Mouse (Mus musculus): ENCODE data around the gene Nrp2.

Gene Nrp2

DNA sequence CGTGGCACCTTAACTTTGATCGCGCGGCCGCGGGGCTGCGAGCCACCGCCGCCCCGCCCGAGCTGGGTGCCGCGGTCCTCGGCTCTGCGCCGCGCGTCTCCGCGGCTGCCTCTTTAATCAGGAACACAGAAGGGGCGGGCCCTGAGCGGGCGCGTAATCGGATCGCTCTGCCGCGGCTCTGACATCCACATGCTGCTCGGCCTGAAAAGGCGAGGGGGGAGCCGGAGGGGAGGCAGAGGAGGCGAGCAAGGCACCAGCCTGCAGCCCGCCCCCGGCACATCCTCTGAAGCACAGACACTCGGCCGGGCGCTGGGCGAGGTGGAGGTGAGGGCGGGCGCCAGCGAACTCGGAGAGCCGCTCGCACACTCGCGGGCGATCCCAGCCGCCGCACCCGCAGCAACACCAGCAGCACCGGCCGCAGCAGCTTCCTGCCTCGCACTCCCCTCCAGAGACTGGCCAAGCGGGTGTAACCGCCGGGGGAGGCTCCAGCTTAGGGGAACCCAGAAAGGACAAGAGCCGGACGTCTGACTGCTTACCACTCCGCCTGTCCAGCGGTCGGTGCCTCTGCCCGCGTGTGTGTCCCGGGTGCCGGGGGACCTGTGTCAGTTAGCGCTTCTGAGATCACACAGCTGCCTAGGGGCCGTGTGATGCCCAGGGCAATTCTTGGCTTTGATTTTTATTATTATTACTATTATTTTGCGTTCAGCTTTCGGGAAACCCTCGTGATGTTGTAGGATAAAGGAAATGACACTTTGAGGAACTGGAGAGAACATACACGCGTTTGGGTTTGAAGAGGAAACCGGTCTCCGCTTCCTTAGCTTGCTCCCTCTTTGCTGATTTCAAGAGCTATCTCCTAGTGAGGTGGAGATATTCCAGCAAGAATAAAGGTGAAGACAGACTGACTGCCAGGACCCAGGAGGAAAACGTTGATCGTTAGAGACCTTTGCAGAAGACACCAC lies at the start of gene Nrp2:
Gene Nrp2 (plus strand): TSS at position 128 of the 959 bp plus-strand sequence.
- DNase-seq (ENCODE audit: low spot score in 2 of 2) = peak; percentile 27 to 50

DNA sequence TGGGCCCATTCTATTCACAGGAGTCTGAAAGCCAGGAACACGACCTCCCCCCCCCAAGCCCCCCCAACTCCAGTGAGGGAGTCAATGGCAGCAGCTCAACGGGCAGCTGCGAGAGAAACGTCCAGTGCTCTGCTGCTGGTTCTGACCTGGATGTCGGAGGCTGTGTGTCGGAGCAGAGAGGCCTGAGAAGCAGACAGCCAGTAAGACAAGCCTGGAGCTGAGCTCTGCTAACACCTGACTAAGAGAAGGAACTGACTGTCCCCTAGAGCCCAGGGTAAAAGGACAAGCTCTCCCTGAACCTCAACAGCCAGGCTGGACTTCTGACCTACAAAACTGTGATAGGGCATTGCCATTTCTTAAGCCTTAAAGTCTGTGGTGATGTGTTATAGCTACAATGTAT lies 48.6 kb upstream of the Nrp2 start:
- no peak for DNase-seq (ENCODE audit: low spot score in 2 of 2)

DNA sequence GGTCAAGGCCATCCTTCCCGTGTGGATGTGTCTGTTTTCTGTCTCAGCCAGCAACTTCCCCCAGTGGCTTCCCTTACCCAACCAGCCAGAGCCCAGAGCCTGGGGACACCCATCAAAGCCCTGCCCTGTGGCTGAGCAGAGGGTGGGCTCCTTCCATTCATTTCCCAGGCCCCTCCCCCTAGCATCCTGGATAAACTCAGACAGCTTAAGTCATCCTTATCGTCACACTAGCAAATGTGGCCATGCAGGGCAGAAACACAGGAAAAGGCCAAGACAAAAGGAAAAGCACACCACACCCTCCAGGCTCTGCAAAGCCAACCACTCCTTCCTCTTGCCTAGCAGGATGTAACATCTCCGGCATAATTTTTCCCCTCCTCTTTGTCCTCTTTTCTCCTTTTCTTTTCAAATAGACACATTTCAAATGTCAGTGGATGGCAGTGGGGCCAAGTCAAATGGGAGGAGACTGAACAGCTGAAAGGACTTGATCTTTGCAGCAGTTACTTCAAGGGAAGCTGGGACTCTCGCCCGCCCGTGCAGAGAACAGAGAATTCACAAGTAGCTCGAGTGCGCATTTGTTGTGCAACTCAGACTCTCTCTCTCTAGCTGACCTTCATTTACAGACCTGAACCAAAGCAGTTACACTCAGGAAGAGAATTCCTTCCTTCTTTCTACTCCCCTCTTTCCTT lies 38.0 kb upstream of the Nrp2 start:
- DNase-seq (ENCODE audit: low spot score in 2 of 2) = no peak

DNA sequence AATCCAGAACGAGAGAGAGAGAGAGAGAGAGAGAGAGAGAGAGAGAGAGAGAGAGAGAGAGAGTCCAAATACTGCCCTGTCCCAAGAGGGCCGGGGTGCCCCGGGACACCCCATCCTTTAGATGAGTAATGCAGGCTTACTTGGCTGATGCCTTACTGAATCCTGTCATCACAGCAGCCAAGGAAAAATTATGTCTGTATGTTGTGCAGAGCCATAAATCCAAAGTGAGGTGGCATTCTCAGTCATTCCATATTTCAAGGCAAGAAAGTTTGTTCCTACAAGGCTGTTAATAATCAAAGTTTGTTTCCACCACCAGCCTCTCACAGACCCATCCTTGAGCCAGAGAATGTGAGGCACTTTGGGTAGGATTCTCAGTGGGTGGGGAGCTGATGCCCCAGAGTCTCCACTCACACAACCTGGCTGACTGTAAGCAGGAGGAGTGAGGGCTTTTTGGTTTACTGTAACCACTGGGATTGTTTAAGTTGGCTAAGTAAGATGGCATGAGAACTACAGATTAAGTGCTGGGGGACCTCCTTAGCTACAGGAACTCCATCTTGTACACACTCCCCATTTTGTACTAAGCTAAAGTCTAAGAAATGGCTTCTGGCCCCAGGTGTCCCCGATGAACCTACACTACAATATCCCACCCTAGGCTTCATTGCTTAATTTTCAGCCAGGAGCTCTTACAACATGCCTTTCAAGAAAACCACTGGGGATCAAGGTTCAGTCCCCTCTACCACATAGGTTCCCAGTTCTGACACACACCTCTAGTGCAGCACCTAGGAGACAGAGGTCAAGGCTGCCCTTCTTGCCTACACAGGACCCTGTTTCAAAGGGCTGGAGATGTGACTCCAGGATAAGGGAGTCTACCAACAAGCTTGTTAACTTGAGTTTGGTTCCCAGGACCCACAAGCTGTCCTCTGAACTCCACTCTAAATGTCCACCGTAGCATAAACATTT lies 37.0 kb upstream of the Nrp2 start:
- no peak for DNase-seq (ENCODE audit: low spot score in 2 of 2)

DNA sequence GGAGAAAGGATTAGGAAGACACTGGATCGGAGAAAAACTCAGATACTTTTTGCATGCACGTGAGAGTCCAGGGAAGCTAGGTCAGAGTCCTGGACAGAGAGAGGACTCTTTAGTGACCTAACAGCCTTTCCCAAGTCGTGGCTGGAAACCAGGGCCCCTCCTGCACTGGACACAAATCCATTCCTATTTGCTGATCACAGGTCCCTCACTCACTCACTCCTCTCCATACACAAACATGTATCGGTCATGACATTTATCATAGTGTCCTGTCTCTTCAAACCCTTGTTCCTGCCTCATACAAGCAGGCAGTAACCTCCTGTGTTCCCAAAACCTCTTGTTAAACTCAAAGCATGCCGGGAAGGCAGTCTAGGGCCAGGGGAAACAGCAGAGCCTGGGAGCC lies 36.3 kb upstream of the Nrp2 start:
- no peak for DNase-seq (ENCODE audit: low spot score in 2 of 2)

DNA sequence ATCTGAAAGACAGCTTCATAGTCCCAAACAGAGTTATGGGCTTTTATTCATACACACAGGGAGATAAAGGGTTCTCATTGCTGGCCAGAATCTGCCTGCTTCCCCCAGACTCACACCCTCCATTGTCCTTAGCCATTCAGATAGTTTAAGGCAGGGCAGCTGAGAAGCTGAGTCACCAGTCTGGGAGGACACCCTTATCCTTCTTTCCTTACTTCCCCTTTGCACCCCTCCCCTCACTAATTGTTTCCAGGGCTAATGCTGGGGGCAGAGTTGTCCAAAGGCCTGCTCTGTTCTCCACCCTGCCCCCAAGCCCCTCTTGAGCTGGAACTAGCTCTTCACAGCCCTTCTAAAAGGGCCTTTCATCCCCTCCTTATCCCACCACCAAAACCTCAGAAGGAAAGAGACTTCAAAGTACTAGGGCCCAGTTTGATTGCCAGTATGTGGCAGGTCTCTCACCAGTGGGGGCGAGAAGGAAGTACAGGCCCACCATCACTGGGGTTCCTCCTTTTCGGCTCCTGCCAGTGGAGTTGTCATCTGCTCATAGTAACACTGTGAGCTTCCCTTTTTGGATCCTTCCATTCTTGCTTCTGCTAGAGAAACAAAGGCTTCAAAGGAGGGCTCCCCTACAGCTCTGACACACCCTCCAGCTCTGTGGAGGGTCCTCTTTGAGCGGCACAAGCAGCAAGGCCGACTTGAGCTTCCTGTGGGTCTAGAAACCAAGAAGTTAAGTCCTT lies 24.3 kb upstream of the Nrp2 start:
- DNase-seq (ENCODE audit: low spot score in 2 of 2) = no peak

DNA sequence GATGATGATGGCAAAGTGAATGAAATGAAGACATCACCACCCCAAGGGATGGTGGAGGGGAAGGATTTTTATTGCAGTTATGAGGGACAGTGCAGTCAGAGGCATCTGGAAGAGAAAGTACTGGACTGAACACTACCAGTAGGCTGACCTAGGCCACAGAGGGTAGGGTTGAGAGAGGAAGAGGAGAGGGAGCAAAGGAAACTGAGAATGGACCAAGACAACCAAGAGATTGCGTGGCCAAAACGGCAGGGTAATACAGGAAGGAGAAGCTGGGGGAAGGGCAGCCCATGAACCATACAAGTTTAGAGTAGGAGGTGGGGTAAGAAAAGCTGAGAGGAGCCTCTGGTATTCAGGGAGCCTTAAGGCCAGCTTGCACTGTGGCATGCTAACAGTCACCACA lies 23.6 kb upstream of the Nrp2 start:
- no peak for DNase-seq (ENCODE audit: low spot score in 2 of 2)

DNA sequence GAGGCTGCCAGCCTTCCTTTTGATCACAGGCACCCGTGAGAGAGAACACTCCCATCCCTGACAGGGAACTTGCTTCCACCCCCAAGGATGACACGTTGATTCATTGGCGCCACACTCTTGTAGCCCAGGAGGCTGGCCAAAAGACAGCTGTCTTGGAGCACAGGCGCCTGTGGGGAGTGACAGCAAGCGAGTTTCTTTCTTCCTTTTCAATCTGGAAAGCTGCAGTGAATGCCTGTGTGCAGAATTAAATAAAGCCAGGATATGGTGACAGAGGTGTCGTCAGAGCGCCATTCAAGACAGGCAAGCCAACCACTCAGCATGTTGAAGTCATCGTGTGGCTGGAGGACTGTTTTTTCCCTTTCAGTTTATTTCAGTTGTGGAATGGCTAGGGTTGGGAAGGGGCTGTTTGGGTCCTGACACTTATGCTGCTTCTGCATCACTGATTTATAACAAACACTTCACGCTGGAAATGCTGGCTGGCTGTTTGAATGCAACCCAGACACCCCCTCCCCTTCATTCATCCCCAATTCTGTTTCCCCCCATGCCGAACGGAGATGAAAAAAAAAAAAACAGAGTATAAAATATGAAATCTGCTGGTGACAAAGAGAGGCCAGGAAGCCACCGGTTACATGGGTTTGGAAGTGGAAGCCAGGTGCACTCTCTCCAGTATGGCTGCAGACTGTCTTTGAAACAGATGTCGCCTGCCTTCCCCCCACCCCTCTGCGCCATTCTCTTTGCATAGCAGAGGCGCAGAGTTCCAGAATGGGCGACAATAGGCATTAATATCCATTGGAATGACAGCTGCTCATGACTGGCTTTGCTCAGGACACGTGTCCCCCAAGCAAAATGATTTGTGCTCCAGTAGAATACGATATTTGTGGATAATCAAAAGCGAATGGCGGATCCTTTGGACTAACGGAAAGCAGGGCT lies 20.4 kb upstream of the Nrp2 start:
- no peak for DNase-seq (ENCODE audit: low spot score in 2 of 2)

DNA sequence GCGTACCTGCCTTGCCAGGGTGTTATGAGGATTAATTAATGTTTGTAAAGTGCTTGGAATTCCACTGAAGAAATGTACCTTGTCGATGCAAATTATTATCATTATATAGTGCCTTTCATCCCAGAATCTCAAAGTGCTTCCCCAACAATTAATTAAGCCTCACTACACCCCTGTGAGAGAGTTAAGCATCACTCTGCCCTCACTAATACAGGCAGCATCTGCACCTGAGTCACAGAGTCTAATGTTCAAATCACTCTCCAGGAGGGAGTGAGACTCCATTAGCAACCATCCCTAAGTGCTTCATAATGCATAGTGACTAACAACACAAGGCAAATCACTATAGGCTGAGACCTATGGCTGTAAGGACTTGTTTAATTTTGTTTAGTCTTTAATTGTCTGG lies 19.6 kb upstream of the Nrp2 start:
- DNase-seq (ENCODE audit: low spot score in 2 of 2) = no peak

DNA sequence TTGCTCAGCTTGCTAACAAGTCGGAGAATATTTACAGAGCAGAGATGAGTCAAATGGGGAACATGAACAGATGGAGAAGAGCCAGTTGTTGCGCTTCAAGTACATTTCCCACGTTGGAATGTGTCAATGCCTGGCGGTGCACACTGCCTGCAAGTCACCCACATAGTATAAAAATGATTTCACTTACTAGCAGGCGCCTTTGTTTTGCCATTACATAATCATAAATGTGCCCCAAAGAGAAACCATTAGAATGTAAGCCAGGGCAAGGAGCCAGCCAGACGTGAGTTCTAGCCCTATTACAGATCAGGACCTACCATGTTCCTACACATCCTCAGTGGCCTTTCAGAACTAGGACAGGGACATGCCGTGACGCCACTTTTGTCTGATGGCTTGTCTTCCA lies 15.6 kb upstream of the Nrp2 start:
- DNase-seq (ENCODE audit: low spot score in 2 of 2) = no peak

DNA sequence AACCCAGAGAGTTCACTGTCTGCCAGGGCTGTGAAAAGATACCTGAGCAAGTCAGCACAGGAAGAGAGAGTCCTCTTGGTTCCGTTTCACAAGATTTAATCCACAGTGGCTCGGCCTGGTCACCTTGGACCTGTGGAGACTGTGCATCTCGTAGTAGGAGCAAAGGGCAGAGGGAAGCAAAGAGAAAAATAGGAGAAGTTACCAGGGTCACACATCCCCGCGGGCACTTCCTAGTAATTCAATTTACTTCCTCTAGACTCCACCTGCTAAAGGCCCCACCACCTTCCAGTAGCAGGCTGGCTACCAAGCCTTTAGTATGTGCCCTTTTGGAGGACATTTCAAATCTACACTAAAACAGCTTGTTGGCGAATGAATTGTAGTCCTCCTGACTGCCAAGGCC lies 11.9 kb upstream of the Nrp2 start:
- no peak for DNase-seq (ENCODE audit: low spot score in 2 of 2)

DNA sequence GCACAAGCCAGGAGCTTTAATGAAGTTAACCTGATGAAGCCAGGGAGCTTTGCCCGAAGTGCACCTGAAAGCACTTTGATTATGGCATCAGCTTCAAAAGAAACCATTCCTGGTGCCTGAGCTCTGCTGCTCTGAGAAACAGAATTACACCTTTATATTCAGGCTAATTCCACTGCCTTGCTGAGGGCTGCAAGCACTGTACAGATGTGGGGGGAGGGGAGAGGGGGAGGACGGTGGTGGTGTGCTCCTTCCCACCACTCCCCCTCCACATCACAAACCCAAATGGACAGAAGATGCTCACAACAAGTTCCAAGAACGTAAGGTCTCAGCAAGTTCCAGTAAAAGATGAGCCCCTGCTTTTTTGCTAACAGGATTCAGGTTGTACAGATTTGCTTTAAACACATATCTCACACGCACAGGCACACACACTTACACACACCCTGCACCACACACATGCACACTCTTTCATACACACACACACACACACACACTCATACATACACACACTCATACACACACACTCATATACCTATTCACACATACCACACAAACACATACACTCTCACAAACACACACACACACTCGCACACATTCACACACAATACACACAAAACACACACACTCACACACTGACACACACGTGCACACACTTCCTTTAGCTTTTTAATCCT lies 6.6 kb upstream of the Nrp2 start:
- DNase-seq (ENCODE audit: low spot score in 2 of 2) = no peak

DNA sequence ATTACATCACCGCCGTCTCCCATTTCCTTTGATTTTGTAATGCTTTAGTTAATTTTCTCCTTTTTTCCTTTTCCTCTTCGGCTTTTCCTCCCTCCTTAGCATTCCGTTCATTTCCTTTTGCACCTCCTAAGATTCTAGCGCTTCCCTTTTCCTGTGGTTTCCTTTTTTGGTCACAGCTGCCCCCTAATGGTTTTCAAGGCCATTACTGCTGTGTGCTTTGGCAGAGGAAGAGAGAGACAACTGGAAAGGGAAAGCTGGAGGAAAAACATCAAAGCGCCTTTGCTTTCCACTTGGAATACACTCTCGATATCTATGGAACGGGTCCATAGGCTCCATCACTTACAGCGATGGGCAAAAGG lies 6.1 kb upstream of the Nrp2 start:
- no peak for DNase-seq (ENCODE audit: low spot score in 2 of 2)

DNA sequence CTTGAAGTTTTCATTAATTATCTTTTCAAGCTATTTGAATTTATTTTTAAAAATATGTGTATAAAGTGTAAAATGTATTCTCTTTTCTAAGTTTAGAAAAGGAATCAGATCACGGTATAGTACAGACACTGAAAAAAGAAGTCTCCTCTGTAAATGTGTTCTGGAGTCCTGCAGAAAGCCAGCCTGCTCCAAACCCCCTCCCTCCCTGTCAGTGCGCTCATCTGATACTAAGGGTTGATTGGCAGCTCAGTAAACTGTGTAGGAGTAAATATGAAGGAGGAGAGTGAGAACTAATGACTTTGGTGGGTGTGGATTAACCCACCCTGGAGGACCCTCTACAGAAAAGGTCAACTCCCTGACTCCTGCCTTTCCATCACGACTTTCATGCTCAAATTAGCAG lies 5.7 kb upstream of the Nrp2 start:
- no peak for DNase-seq (ENCODE audit: low spot score in 2 of 2)

DNA sequence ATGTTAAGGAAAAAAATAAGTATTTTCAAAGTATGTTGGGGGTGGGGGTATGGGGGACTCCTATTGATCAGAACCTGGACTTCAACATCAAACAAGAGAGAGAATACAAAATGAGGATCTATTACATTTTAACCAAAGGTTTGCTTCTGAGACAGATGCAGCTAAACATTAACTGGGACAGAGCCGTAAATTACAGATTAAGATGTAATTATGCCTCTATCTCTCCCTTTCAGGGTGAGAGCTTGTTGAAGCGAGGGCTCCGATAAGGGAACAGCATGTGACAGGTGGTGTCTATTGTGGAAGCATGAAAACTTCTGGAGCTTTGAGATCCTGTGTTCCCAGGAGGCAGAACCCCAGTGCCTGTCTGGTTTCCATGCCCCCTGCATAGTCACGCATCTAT lies 3.3 kb upstream of the Nrp2 start:
- DNase-seq (ENCODE audit: low spot score in 2 of 2) = no peak

DNA sequence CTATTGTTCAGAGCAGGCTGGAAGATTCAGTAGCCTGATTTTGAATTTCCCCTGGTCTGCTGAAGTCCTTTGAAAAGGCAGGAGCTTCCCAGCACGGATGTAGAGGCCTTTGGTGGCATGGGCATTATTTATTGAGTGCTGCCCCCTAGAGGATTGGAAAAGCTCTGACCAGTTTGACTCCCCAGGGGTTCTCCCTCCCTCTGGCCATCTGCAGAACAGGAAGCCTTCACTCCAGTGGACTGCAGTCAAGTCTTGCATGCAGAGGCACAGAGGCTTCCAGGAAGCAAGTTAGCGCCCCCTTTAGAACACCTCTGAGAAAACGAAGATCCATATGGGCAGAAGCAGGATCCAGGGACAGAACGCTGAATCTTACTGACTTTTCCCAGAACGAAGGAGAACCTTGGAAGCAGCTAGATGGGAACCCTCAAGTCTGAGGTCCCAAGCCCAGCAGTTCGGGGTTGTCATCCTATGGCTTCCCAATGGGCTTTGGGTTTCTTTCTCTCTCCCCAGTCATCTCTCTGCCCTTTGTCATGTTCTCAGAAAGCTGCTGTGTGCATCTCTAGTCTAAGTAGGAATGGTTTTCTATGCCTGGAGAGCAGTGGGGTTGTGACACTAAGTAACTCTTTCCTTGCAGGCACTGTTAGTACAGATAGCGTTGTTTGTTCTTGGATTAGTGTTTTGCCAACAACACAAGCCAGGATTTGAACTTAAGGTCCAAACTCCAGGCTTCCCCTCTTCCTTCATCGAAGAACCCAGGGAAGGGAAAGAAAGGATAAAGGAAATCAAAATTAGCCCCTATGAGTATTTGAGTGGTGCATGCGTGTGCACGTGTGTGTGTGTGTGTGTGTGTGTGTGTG lies 1.8 kb upstream of the Nrp2 start:
- peak in 1 of 2 experiments; percentile 44 for DNase-seq (ENCODE audit: low spot score in 2 of 2)

DNA sequence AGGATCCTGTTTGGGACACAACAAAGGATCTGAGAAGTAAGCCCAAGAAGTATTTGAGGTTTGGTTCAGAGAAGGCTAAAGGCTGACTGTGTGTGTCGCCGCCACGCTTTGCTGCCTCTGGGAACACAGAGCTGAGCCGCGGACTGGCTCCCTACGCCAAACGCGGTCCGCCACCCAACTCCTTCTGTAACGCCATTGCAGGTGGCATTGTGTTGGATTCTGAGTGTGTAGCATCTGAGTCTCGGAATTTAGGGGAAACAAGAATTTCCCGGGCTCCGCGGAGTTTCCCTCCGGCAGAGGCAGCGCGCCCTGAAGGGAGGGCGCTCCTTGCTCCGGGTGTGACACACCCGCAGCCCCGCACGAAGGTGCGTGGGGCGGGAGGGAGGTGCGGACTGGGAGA lies 342 bp upstream of the Nrp2 start:
- no peak for DNase-seq (ENCODE audit: low spot score in 2 of 2)

DNA sequence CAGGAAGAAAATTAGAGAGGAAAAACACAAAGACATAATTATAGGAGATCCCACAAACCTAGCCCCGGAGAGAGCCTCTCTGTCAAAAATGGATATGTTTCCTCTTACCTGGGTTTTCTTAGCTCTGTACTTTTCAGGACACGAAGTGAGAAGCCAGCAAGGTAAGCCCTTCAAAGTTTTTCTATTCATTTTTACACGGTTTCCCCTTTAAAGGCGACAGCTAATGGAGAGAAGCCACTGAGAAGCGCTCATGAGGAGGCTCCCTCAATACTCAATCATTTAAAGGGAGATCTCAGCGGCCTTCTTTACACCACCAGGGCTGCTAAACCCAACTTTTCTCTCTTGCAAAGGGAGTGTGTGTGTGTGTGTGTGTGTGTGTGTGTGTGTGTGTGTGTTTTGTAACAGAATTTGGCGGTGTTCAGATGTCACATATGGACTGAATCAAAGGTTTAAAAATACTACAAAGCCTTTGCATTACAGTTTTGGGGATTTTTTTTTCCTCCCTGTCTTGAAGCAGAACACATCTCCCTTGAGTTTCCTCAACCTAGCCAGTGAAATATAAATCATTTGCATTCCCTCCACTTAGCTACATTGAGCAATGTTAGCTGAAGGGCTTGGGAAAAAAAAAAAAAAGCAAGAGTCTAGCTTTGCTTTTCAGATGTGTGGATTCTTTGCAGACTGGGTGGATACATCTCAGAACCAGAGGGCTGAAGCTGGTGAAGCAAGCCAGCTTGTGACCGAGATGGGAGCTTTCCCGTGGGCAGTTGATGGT lies 1.2 kb downstream of the Nrp2 start:
- no peak for DNase-seq (ENCODE audit: low spot score in 2 of 2)

Measured in spleen, postnatal 10 days (tissue).